Mouse (Mus musculus) liver, adult 2 months (tissue): ENCODE measurements around the gene Parp12.

Experiments
- CTCF ChIP-seq: fragments of 200-500 bp; IDR thresholded peaks from 2 replicates; pipeline ENCODE4 v1.5.1; 2011; ENCODE audit warnings: low read depth, low read length, control low read depth
- POLR2A ChIP-seq: fragments of 200-500 bp; IDR thresholded peaks from 2 replicates; pipeline ENCODE4 v1.6.1; 2011; ENCODE audit warnings: low read length, control low read depth; ENCODE audit not compliant: insufficient read depth; ENCODE audit errors: extremely low read depth

GRCm38 (mm10) chr6:39132556-39132955 lies 14.4 kb upstream of the Parp12 start:
- TF ChIP-seq CTCF = no peak
- no peak for TF ChIP-seq POLR2A
